7 mouse cellular contexts compared by ENCODE assay signal in the genomic region with DNA sequence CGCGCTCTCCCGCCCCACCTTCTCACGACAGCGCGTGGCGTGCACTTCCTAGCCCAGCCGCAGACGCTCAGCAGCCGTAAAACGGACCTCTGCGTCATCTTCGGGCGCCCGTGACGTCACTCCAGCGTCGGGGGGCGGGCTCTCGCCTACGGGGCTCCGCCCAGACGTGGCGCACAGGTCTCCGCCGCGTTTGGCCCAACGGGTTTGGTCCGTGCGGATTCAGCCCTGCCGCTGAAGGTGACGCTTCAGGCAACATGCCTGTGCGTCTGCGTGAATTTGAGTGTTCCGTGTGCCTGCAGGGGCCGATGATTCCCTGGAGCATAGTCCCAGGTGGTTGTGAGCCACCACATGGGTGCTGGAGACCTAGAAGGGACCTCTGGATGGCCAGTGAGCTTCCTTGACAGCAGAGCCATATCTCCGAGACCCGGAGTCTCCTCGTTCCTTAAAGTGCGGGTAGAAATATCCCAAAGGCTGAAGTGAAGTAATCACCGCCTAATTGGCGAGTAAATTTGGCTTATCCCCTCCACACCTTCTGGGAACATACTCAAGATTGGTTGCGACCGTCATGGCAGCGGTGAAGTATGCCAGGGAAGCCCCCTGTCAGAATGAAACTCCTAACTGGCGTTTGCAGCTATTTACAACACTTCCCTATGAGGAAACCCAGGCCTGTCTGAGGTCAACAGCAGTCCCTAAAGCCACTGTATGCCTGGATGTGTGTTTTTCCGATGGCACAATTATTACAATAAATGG. TPM values are rescaled to one million over a fixed set of nuclear protein-coding genes. Genes with fewer than 3 reads are reported as not detected.
A peak's percentile ranks its signal among the peaks of the same experiment; 100 is the strongest.
DNase-seq lines count a peak whose midpoint lies in the region; ATAC-seq lines count a peak whose summit lies in the region.

A gene (minus strand): TSS at position 110 of the 750 bp plus-strand sequence.

- DNase-seq in adrenal gland, postnatal 14 days, result peak; percentile 99
- peak; percentile 98 for DNase-seq in embryonic facial prominence, embryonic 11.5 days (ENCODE audit: low spot score)
- peak; percentile 91 for DNase-seq in kidney, adult 11 months
- DNase-seq in limb, embryonic 10.5 days (ENCODE audit: low spot score), result peak; percentile 100
- peak; percentile 100 for DNase-seq in spleen, adult 12 weeks (ENCODE audit: low spot score)

- H3K4me1 ChIP-seq in embryonic facial prominence, embryonic 11.5 days (ENCODE audit: control insufficient read depth, insufficient read depth, low read length), result no peaks in the 10 kb centered on the region
- peaks cover 7% of the 10 kb centered on the region; the same call in 1 of the 2 replicates for H3K4me1 ChIP-seq in limb, embryonic 10.5 days
- H3K4me1 ChIP-seq in midbrain, embryonic 13.5 days (replicated peaks), result peaks cover 15% of the 10 kb centered on the region

- H3K9me3 ChIP-seq in embryonic facial prominence, embryonic 11.5 days (replicated peaks; ENCODE audit: control insufficient read depth, low read length), result no peaks in the 10 kb centered on the region
- no peaks in the 10 kb centered on the region for H3K9me3 ChIP-seq in limb, embryonic 10.5 days (replicated peaks)
- no peaks in the 10 kb centered on the region for H3K9me3 ChIP-seq in midbrain, embryonic 13.5 days

- no peaks in the 10 kb centered on the region for H3K36me3 ChIP-seq in embryonic facial prominence, embryonic 11.5 days (replicated peaks; ENCODE audit: control insufficient read depth, insufficient read depth, low read depth, low read length)
- peaks cover 15% of the 10 kb centered on the region for H3K36me3 ChIP-seq in limb, embryonic 10.5 days
- no peaks in the 10 kb centered on the region for H3K36me3 ChIP-seq in midbrain, embryonic 13.5 days

- H3K4me2 ChIP-seq in embryonic facial prominence, embryonic 11.5 days (ENCODE audit: low read depth, low read length), result peak within 1 kb of the TSS; percentile 64
- H3K4me2 ChIP-seq in midbrain, embryonic 13.5 days (replicated peaks), result peak within 1 kb of the TSS; percentile 77

- peak within 1 kb of the TSS; percentile 66 for H3K4me3 ChIP-seq in embryonic facial prominence, embryonic 11.5 days (ENCODE audit: low read depth, low read length)
- H3K4me3 ChIP-seq in limb, embryonic 10.5 days, result peak within 1 kb of the TSS; percentile 63
- H3K4me3 ChIP-seq in midbrain, embryonic 13.5 days (replicated peaks), result peak within 1 kb of the TSS; percentile 73

- peak within 1 kb of the TSS; percentile 81 for H3K9ac ChIP-seq in embryonic facial prominence, embryonic 11.5 days (replicated peaks; ENCODE audit: low read length)
- peak within 1 kb of the TSS; percentile 84 for H3K9ac ChIP-seq in midbrain, embryonic 13.5 days (replicated peaks)

- WGBS in embryonic facial prominence, embryonic 11.5 days, result under 1% methylated on average over 47 of the region's 47 CpGs
- WGBS in limb, embryonic 10.5 days, result under 1% methylated on average over 47 of the region's 47 CpGs
- WGBS in midbrain, embryonic 13.5 days, result 1% methylated on average over 47 of the region's 47 CpGs

- H3K27ac ChIP-seq in embryonic facial prominence, embryonic 11.5 days (replicated peaks; ENCODE audit: low read depth, low read length), result peak within 1 kb of the TSS; percentile 72; the same call in 1 of the 2 replicates
- H3K27ac ChIP-seq in limb, embryonic 10.5 days, result peak within 1 kb of the TSS; percentile 90
- H3K27ac ChIP-seq in midbrain, embryonic 13.5 days, result peak within 1 kb of the TSS; percentile 86

- peak; percentile 95 for ATAC-seq in embryonic facial prominence, embryonic 11.5 days (replicated peaks; ENCODE audit: insufficient number of reproducible peaks, low FRiP score, low TSS enrichment, low read depth)
- ATAC-seq in granulocyte monocyte progenitor cell, adult 5-6 weeks (replicated peaks; ENCODE audit: poor library complexity, severe bottlenecking), result peak; percentile 92
- peak; percentile 97 for ATAC-seq in midbrain, embryonic 13.5 days

- no peaks in the 10 kb centered on the region for H3K27me3 ChIP-seq in embryonic facial prominence, embryonic 11.5 days (ENCODE audit: control insufficient read depth, insufficient read depth, low read length)
- no peaks in the 10 kb centered on the region for H3K27me3 ChIP-seq in limb, embryonic 10.5 days (ENCODE audit: low read depth, poor library complexity, severe bottlenecking)
- H3K27me3 ChIP-seq in midbrain, embryonic 13.5 days, result no peaks in the 10 kb centered on the region

RNA-seq across cellular contexts. Expression of the gene that starts here (rescaled TPM):
- 17.1 and 20.7 TPM in 2 replicates for total RNA-seq in adrenal gland, postnatal 14 days (2021)
- 17.5 and 18.5 TPM in 2 replicates for polyA plus RNA-seq in embryonic facial prominence, embryonic 11.5 days (2014; fragmentation: Nextera tagmentation; extraction: Ambion mirVana)
- total RNA-seq in granulocyte monocyte progenitor cell, adult 5-6 weeks (2014; fragmentation: Nextera tagmentation), result 18.1 and 33.9 TPM in 2 replicates
- 21.9 and 38.7 TPM in 2 replicates for total RNA-seq in granulocyte monocyte progenitor cell, adult 5-6 weeks (2017)
- polyA plus RNA-seq in limb, embryonic 10.5 days (2016; fragmentation: Nextera tagmentation; extraction: Ambion mirVana), result 18.8 and 23.5 TPM in 2 replicates
- 24.8 and 26.2 TPM in 2 replicates for polyA plus RNA-seq in midbrain, embryonic 13.5 days (2015; fragmentation: Nextera tagmentation; extraction: Ambion mirVana)

Comparison
In these comparisons a context has a peak if more than half of its experiments do, and no peak if none do; other contexts are left out.
1. Peak in every context shown above with its lines: DNase-seq, ATAC-seq, H3K4me3 ChIP-seq and H3K27ac ChIP-seq.